Mouse (Mus musculus) kidney, postnatal 10 days (tissue): ENCODE measurements at regions not wholly inside any gene's neighbourhood (a gene's known extent, or its start where the extent isn't known, plus 50 kb on each side); places are given as distances from the start of the nearest gene placed in this dataset.

ENCODE experiments used
- DNase-seq: peaks from one replicate; pipeline ENCODE4 v3.0.0; 2021; ENCODE audit warnings: mixed read lengths

- DNase-seq = no peak
Observed at GRCm38 (mm10) chr7:114912109-114912508, 168.6 kb downstream of the Insc start.

- DNase-seq = peak; percentile 80
Observed at GRCm38 (mm10) chr7:114922155-114922554, 178.7 kb downstream of the Insc start.

- no peak for DNase-seq
Observed at GRCm38 (mm10) chr7:114933861-114934260, 190.4 kb downstream of the Insc start.

- DNase-seq = no peak
Observed at GRCm38 (mm10) chr7:114950759-114951158, 207.3 kb downstream of the Insc start.

GRCm38 (mm10) chr7:114963206-114963605, 219.7 kb downstream of the Insc start:
- DNase-seq = no peak

- DNase-seq = no peak
Observed at GRCm38 (mm10) chr7:114965923-114966322, 222.4 kb downstream of the Insc start.

GRCm38 (mm10) chr7:114986481-114986880, 243.0 kb downstream of the Insc start:
- DNase-seq = no peak

- no peak for DNase-seq
Observed at GRCm38 (mm10) chr7:114991255-114991654, 247.8 kb downstream of the Insc start.

- DNase-seq = peak; percentile 18
Observed at GRCm38 (mm10) chr7:114992440-114992839, 248.9 kb downstream of the Insc start.

- DNase-seq = peak; percentile 10
Observed at GRCm38 (mm10) chr7:115000796-115001524, 257.5 kb downstream of the Insc start.

- no peak for DNase-seq
Observed at GRCm38 (mm10) chr7:115014253-115014998, 270.9 kb downstream of the Insc start.

- no peak for DNase-seq
Observed at GRCm38 (mm10) chr7:115019369-115019958, 276.0 kb downstream of the Insc start.

- no peak for DNase-seq
Observed at GRCm38 (mm10) chr7:115020023-115020422, 276.5 kb downstream of the Insc start.

- DNase-seq = no peak
Observed at GRCm38 (mm10) chr7:115025803-115026202, 282.3 kb downstream of the Insc start.

GRCm38 (mm10) chr7:115027685-115028084, 284.2 kb downstream of the Insc start:
- no peak for DNase-seq

- DNase-seq = no peak
Observed at GRCm38 (mm10) chr7:115033987-115034386, 290.5 kb downstream of the Insc start.

- DNase-seq = peak; percentile 6
Observed at GRCm38 (mm10) chr7:115055527-115055926, 312.0 kb downstream of the Insc start.

- DNase-seq = no peak
Observed at GRCm38 (mm10) chr7:115056992-115057645, 313.6 kb downstream of the Insc start.

GRCm38 (mm10) chr7:115057736-115058135, 314.2 kb downstream of the Insc start:
- no peak for DNase-seq

GRCm38 (mm10) chr7:115060171-115060570, 316.7 kb downstream of the Insc start:
- DNase-seq = no peak

- DNase-seq = no peak
Observed at GRCm38 (mm10) chr7:115062817-115063216, 319.3 kb downstream of the Insc start.

- no peak for DNase-seq
Observed at GRCm38 (mm10) chr7:115067641-115068040, 324.1 kb downstream of the Insc start.

- no peak for DNase-seq
Observed at GRCm38 (mm10) chr7:115073406-115073805, 329.9 kb downstream of the Insc start.
